Mouse (Mus musculus) v-Abl transformed pro-B cells (cell line): ENCODE measurements around the gene Il1a.

Experiments used
- in situ Hi-C, 2 experiments: fragments of 400-800 bp; cut with MboI; formaldehyde crosslinking; loops; one replicate each; pipeline ENCODE4 v1.15.1; 2025; ENCODE audit not compliant: unreplicated experiment in 2 of 2

Il1a gene

DNA sequence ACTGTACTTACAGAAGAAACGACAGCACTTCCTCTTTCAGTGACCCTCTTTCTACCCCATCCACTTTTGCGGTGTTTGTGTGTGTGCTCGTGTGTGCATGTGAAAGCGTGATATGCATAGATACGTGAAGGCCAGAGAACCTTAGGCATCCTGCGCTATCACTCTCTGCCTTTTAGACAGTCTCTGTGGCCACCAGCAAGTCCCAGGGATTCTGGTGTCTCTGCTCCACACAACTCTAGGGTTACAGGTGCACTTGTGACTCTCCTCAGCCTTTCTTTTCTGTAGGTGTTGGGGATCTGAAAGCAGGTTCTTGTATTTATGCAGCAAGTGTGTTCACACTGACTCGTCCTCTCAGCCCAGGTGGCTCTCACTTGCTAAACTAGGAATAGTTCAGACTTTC is 44.5 kb downstream of the Il1a start:
- in situ Hi-C loops, result no loop called here

DNA sequence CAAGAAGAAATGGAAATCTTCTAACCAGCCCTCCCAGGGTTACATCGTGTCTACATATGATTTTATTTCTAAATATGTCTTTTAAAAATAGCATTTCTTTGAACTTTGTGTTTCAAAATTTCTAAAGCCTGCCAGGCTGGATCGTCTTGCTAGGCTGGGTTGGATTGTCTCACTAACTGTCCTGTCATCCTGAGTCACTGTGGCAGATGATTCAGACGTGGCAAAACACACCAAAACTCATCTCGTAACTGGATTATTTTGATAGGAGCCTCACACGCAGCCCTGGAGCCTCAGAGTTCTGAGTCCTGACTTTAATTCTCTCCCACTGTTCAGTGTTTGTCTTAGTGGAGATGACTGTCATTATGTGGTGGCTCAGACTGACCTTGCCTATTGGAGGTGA is 46.7 kb downstream of the Il1a start:
- in situ Hi-C loops, result no loop called here

DNA sequence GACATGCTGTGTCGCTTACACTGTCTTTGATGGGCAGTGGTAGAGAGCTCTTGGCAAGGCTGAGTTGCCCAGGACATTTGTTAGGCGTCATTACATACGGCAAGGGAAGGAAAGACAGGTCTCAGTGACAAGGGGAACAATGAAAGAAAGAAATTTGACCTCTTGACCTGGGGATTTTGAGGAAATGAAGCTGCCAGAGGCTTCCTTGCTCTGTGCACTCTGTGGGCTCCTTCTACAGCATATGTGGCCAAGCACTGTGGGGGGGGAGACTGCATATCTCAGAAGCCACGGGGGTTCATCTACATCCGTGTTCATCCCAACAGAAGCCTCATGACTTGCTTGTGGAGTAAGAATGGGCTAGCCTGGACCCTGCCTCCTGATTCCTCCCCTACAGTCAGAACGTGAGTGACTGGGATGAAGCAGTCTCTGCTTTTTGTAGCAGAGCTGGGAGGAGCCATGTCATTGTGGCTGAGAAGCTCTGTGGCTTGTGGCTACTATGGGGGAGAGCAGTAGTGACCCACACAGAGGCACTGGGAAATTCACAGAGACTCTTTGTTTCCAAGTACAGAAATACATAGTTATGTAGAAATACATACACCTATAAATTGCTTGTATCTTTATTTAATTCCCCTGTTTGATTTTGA is 48.5 kb downstream of the Il1a start:
- in situ Hi-C loops, result no loop called here

DNA sequence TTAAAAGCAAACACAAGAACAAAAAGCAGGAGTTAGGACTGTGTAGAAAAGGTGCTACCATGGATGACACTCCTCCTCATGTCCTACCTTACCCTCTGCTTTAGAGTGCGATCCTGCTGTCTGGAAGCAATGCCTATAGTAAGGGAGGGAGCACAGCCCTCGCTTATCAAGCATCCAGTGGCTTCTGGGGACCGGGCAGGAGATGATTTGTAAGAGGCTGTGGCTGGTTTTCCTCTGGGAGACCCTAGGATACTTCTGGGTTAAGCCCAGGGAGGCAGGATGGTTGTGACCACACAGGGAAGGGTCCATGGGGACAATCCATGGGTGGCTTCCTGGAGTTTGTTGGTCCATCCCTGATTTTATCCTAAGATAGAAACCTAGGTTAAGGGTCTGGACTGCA is 49.1 kb downstream of the Il1a start:
- in situ Hi-C loops, result no loop called here

DNA sequence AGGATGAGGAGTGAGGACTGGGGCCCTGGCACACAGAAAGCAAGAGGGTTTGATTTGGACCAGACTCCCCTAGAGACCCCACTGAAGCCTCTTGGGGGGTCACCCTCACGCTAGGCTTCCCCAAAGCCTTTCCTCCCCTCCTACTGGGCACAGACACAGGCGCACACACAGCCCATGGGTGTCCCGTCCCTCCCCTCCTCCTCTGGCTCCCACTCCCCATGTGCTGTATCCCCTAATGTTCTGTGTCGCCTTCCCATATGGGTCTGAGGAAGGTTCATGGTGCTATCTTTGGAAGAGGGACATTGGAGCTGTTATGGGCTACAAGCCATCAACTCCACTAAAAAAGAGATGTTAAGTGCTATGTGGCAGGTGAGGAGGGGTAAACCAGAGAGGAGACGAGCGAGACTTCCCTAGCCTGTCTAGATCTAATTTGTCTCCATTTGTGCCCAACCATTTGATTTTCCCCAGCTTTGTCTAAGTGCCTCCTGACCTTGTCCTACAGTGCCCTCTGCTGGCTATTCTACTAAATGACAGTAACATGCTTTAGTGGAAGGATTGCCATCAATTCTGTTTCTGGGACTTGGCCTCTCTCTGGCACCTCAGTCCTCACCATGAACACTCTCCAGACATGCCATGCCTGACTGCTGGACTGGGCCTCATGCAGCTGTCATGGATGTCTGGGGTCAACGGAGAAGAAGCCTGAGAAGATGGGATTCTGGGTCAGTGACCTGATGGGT is 51.1 kb downstream of the Il1a start:
- in situ Hi-C loops, result loop anchor here (5.0 kb wide), 5 partner anchors 81 to 561 kb away; partner anchors contain the start of genes Mertk (in 1 of the 2) and Ttl (in 1 of the 2)

DNA sequence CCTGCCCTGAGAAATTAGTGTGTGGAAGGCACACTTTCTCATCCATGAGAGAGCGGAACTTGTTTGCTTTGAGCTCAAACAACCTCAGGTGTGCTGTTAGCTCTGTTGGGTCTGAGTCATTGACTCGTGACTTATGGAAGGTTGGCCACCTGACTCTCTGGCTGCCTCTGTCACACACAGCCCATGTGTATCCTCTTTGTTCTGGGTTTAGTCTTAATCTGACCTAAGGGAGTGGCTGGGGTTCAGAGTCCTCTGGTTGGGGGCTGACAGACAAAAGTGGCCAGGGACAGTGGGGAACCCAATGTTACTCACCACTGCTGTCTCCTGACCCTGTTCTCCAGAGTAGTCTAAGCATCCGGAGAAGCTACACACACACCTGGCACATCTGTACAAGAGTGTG is 51.7 kb downstream of the Il1a start:
- in situ Hi-C loops, result loop anchor here (5.0 kb wide), 5 partner anchors 81 to 561 kb away; partner anchors contain the start of genes Mertk (in 1 of the 2) and Ttl (in 1 of the 2)

DNA sequence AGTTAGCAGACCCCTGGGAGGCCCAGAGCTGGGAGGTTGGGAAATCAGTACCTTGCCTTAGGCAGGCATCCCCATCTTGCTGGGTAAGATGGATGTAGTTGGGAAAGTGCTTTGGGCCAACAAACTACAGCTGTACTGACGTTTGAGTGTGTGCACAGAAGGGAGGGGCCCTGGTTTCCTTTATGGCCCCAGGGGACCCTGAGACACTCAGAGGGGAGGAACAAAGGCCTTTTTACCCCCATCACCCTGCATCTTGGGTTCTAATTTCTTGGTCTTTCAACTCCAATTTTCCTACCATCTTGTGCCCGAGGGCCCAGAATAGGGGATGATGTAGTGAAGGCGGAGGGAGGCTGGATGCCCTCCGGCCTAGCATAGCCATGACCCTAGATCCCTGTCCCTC is 53.8 kb downstream of the Il1a start:
- in situ Hi-C loops, result loop anchor here (5.0 kb wide), 5 partner anchors 79 to 559 kb away; partner anchors contain the start of genes Mertk (in 1 of the 2) and Ttl (in 1 of the 2)

DNA sequence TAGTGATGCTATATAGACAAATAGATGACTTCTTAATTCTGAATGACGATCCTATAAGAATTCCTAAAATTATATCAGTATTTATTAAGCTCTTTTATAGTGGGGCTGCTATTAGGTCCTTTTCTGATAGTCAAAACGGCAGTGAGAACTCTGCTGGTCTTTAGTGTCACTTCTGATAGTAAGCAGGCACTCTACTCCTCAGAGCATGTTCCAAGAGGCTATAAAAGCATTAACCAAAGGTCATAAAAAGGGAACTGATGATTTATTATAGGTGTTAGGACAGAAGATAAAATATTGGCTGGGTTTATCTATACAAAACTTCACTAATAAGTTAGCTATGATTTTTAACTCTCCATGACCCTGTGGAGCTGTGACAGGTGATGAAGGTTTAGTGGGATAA is 55.7 kb downstream of the Il1a start:
- in situ Hi-C loops, result no loop called here

DNA sequence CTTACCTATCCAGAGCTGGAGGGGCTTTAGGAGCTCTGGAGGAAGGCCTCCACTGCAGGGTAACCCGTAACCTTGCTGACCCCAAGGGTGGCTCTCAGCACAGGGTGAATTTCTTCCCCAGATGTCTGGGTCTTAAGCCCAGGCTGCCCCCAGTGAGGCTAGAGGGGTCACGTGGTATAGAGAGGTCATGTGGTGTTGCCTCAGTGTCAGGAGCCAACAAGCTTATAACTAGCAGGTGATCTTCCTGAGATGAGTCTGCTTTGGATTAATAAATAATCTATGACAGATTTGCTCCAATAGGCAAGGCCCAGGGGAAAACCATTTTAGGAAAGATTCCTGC is 56.2 kb downstream of the Il1a start:
- in situ Hi-C loops, result no loop called here

DNA sequence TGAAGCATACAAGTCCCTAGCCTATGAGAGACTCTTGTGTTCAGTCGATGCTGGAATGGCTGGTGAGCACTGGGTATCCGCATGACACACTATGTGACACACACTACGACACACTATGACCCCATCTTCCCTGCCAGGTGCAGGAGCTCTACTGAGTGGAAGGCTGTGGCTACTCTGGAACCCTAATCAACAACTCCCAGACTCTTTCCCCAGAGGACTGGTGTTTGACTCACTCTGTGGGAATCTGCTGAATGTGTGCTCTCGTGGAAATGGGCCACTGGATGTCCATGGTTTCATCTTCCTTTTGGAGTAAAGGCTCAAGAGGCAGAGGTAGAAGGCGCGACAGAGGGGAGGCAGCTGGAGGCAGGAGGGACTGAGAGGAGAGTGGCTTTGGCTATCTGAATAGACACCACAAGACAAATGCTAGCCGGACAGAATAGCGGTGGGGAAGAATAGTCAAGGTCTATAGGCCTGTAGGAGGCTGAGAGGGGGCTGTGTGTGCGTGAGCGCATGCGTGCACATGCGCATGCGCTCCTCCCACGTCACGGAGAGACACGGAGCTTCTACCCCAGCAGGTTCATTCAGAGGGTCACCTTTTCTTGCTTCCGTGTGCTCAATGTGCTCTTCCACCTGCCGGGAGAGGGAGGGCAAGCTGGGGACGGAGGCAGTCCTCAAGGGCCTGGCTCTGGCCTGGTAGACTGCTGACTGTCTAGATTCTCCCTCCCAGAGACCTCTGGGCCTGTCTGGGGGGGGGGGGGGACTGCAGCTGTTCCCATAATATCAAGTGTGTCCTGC is 56.7 kb downstream of the Il1a start:
- in situ Hi-C loops, result no loop called here
